Mouse (Mus musculus) liver, adult 2 months (tissue): ENCODE data around the gene Prdm12.

Source experiments
- CTCF ChIP-seq: fragments of 200-500 bp; IDR thresholded peaks from 2 replicates; pipeline ENCODE4 v1.5.1; 2011; ENCODE audit warnings: low read depth, low read length, control low read depth
- POLR2A ChIP-seq: fragments of 200-500 bp; IDR thresholded peaks from 2 replicates; pipeline ENCODE4 v1.6.1; 2011; ENCODE audit warnings: low read length, control low read depth; ENCODE audit not compliant: insufficient read depth; ENCODE audit errors: extremely low read depth

DNA sequence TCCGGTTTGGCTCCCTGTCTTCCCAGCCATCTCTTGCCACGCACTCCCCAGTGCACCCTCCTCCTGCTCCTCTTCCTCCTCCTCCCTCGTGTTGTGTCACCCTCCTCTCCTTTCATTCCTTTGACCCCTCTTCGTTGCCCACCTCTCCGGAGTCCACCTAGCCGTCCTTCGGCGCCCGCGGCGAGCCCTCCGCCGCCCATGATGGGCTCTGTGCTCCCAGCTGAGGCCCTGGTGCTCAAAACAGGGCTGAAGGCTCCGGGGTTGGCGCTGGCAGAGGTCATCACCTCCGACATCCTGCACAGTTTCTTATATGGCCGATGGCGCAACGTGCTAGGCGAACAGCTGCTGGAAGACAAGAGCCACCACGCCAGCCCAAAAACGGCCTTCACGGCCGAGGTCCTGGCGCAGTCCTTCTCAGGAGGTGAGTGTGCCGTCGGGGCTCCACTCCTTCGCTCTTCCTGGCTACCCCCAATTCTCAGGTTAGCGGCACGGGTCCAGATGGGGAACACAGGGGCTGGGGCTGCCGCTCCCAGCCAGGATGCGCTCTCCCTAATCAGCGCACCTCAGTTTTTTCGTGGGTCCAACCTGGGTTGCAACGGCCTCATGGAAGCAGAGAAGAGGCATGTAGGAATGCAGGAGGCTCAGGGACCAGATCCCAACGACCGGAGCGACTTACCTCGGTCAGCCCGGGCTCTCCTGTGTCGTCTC is at the start of gene Prdm12:
- TF ChIP-seq POLR2A (no peak), CTCF (no peak)
